ENCODE assay signal across 8 mouse cellular contexts in genomic region chr14:10453001-10453861, GRCm38 (mm10).
DNase-seq lines count a peak whose midpoint lies in the region; ATAC-seq lines count a peak whose summit lies in the region.

No protein-coding gene starts in this region.

- H3K27me3 ChIP-seq in limb, embryonic 11.5 days (ENCODE audit: control insufficient read depth, insufficient read depth, low read length), result no peaks in the 10 kb centered on the region
- peaks cover 32% of the 10 kb centered on the region for H3K27me3 ChIP-seq in midbrain, embryonic 10.5 days (ENCODE audit: low read depth, poor library complexity, severe bottlenecking)

- no peak for ATAC-seq in cerebellum, adult (ENCODE audit: insufficient number of reproducible peaks, low FRiP score, low TSS enrichment)
- ATAC-seq in hematopoietic stem cell, adult 5-6 weeks (replicated peaks in 1 of 2; ENCODE audit: insufficient read depth in 1 of 2, low FRiP score in 2 of 2, low TSS enrichment in 1 of 2, low read depth in 1 of 2, poor library complexity in 2 of 2, severe bottlenecking in 2 of 2), result peak; percentile 93 to 98
- peak; percentile 39; the same call in 1 of the 2 replicates for ATAC-seq in limb, embryonic 11.5 days (ENCODE audit: insufficient number of reproducible peaks, low FRiP score, low TSS enrichment, low read depth)

- peak overlapping the region; percentile 12; the same call in 1 of the 2 replicates for H3K4me3 ChIP-seq in limb, embryonic 11.5 days (ENCODE audit: low read depth, low read length)
- H3K4me3 ChIP-seq in midbrain, embryonic 10.5 days, result peak overlapping the region; percentile 44

- DNase-seq in cerebellum, postnatal 10 days, result peak; percentile 9 to 17
- peak; percentile 7 for DNase-seq in WW6 (ENCODE audit: low read depth, low spot score)
- peak; percentile 4 for DNase-seq in fat pad, adult 2 months (ENCODE audit: extremely low read depth, low read depth, low spot score)
- peak; percentile 48 for DNase-seq in limb, embryonic 11.5 days (ENCODE audit: low spot score)
- DNase-seq in midbrain, embryonic 10.5 days (ENCODE audit: low spot score), result peak; percentile 68
- DNase-seq in spleen, postnatal 36 days (ENCODE audit: low spot score in 2 of 2), result peak; percentile 90 to 91

- H3K36me3 ChIP-seq in limb, embryonic 11.5 days (ENCODE audit: control insufficient read depth, insufficient read depth, low read length), result no peaks in the 10 kb centered on the region
- H3K36me3 ChIP-seq in midbrain, embryonic 10.5 days, result no peaks in the 10 kb centered on the region

- H3K9ac ChIP-seq in limb, embryonic 11.5 days (ENCODE audit: low read length), result no peak overlapping the region

- no peak overlapping the region for H3K27ac ChIP-seq in limb, embryonic 11.5 days (replicated peaks; ENCODE audit: low read depth, low read length)
- H3K27ac ChIP-seq in midbrain, embryonic 10.5 days (replicated peaks), result peak overlapping the region; percentile 78

- 0 out of 2 replicates have a peak, but pooled peaks cover 4% of the 10 kb centered on the region for H3K4me1 ChIP-seq in limb, embryonic 11.5 days (ENCODE audit: control insufficient read depth, insufficient read depth, low read length)
- H3K4me1 ChIP-seq in midbrain, embryonic 10.5 days, result peaks cover 17% of the 10 kb centered on the region

- WGBS in limb, embryonic 11.5 days, result 16% methylated on average over 14 of the region's 14 CpGs
- 22% methylated on average over 14 of the region's 14 CpGs for WGBS in midbrain, embryonic 10.5 days

- no peaks in the 10 kb centered on the region for H3K9me3 ChIP-seq in limb, embryonic 11.5 days (ENCODE audit: control insufficient read depth, low read length)
- no peaks in the 10 kb centered on the region for H3K9me3 ChIP-seq in midbrain, embryonic 10.5 days (replicated peaks)

- peak overlapping the region; percentile 32 for H3K4me2 ChIP-seq in limb, embryonic 11.5 days (ENCODE audit: low read depth, severe bottlenecking)

Comparison
In these comparisons a context has a peak if more than half of its experiments do, and no peak if none do; other contexts are left out.
1. DNase-seq: peak in every context shown above with its lines; median percentile 90 in spleen, postnatal 36 days; 68 in midbrain, embryonic 10.5 days; 48 in limb, embryonic 11.5 days; 13 in cerebellum, postnatal 10 days; 7 in WW6; 4 in fat pad, adult 2 months.